Mouse (Mus musculus): ENCODE results near the gene Alcam.

- TF ChIP-seq CTCF (IDR thresholded peaks at IDR 0.05; ENCODE audit: control insufficient read depth, insufficient read depth, insufficient replicate concordance, low read depth, low read length) (no peak), POLR2A (IDR thresholded peaks at IDR 0.05; ENCODE audit: control insufficient read depth, low read depth, low read length) (no peak)
Measured at GRCm38 (mm10) chr16:52302790-52303531, 150.9 kb downstream of the Alcam start.

Data from testis, adult 2 months (tissue).